Mouse (Mus musculus) lung, postnatal 0 days (tissue): Measurements from ENCODE around the gene Gm17409.

Experiments
- CTCF ChIP-seq: IDR thresholded peaks from 2 replicates; pipeline ENCODE4 v1.5.1; 2016; ENCODE audit warnings: antibody characterized with exemption, mild to moderate bottlenecking
- EP300 ChIP-seq: IDR thresholded peaks from 2 replicates; pipeline ENCODE4 v1.6.1; 2016; ENCODE audit warnings: antibody characterized with exemption, mild to moderate bottlenecking, control low read depth

DNA sequence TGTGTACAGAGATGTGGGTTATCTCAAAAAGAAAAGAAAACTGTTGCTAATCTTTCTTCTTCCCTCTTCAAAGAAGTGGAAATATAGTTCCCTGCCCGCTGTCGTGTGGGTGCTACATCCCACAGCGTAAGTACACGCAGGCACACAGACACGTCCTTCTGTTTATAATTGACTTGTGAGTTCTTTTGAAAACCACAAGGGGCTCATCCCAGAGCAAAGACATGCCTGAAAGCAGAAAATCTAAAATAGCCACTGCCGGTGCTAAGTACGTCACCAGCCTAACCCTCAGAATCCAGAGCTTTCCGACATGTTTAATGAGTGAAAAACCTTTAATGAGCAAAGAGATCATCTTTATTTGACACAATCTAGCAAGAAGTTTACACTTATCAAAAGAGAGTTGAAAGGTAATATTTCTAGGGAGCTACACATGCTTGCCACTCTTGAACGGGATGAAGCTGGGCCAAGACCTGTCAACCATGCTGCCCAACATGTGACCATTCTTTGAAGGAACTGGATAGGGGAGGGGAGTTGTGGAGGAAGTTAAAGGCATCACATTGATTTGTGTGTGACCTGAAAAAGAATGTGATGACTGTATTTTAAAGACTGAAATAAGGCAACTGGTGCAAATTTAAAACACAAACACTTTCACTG is 11.7 kb downstream of the Gm17409 start:
- TF ChIP-seq CTCF (no peak), EP300 (no peak)
